Mouse (Mus musculus): Measurements from ENCODE around the gene Hs2st1. TPM values are rescaled to one million over a fixed set of nuclear protein-coding genes. Genes with fewer than 3 reads are reported as not detected.

Gene Hs2st1
- polyA plus RNA-seq, 1 experiment from 2014 or later = 16.2 TPM

GRCm38 (mm10) chr3:144537078-144537855, 32.7 kb downstream of the Hs2st1 start:
- Histone ChIP-seq H3K9ac (replicated peaks; ENCODE audit: low read length) (no peak overlapping the region), H3K9me3 (ENCODE audit: control insufficient read depth, low read length) (no peaks in the 10 kb centered on the region), H3K27ac (replicated peaks; ENCODE audit: low read depth, low read length) (no peak overlapping the region), H3K27me3 (ENCODE audit: control insufficient read depth, insufficient read depth, low read length) (no peaks in the 10 kb centered on the region), H3K4me3 (replicated peaks; ENCODE audit: low read depth, low read length) (no peak overlapping the region), H3K36me3 (ENCODE audit: control insufficient read depth, insufficient read depth, low read length) (no peaks in the 10 kb centered on the region), H3K4me1 (ENCODE audit: control insufficient read depth, insufficient read depth, low read length) (no peaks in the 10 kb centered on the region), H3K4me2 (ENCODE audit: low read length) (no peak overlapping the region)
- ATAC-seq (ENCODE audit: low FRiP score, low TSS enrichment) = no peak
- no peak for DNase-seq
- 92% methylated on average over 7 of the region's 7 CpGs for WGBS

DNA sequence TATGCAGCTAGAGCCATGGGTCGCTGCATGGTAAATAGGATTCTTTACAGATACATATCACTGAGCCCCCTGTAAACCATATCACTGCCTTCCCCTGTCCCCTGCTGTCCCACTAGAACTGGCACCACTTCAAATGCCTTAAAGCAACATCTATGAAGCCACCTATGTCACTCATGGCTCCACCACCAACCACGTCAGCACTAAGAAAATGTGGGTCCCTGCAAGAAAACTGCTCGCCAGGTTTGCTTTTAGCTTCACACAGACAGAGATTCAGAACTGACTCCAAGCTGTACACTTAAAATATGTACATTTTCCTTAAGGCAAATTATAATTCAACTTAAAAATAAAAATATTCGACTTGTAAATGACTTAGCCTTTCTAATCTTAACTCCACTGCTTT, 34.9 kb downstream of the Hs2st1 start:
- Histone ChIP-seq H3K9ac (replicated peaks; ENCODE audit: low read length) (no peak overlapping the region), H3K4me3 (replicated peaks; ENCODE audit: low read depth, low read length) (no peak overlapping the region)

GRCm38 (mm10) chr3:144531023-144531422, 39.0 kb downstream of the Hs2st1 start:
- ATAC-seq (ENCODE audit: low FRiP score, low TSS enrichment) (no peak), DNase-seq (peak; percentile 73)
- no peaks in the 10 kb centered on the region for H3K27me3 ChIP-seq (ENCODE audit: control insufficient read depth, insufficient read depth, low read length)
- H3K27ac ChIP-seq (replicated peaks; ENCODE audit: low read depth, low read length) = no peak overlapping the region
- no peaks in the 10 kb centered on the region for H3K9me3 ChIP-seq (ENCODE audit: control insufficient read depth, low read length)
- H3K4me1 ChIP-seq (ENCODE audit: control insufficient read depth, insufficient read depth, low read length) = 0 out of 2 replicates have a peak, but pooled peaks cover 2% of the 10 kb centered on the region
- 48% methylated on average over 5 of the region's 5 CpGs for WGBS
- H3K4me2 ChIP-seq (ENCODE audit: low read length) = no peak overlapping the region
- H3K4me3 ChIP-seq (replicated peaks; ENCODE audit: low read depth, low read length) = no peak overlapping the region
- H3K36me3 ChIP-seq (ENCODE audit: control insufficient read depth, insufficient read depth, low read length) = no peaks in the 10 kb centered on the region
- no peak overlapping the region for H3K9ac ChIP-seq (replicated peaks; ENCODE audit: low read length)

More for the DNA sequence above, 34.9 kb downstream of the Hs2st1 start:
- ATAC-seq (ENCODE audit: low FRiP score, low TSS enrichment) (no peak), DNase-seq (no peak)
- no peaks in the 10 kb centered on the region for H3K36me3 ChIP-seq (ENCODE audit: control insufficient read depth, insufficient read depth, low read length)
- no peaks in the 10 kb centered on the region for H3K9me3 ChIP-seq (ENCODE audit: control insufficient read depth, low read length)
- H3K27ac ChIP-seq (replicated peaks; ENCODE audit: low read depth, low read length) = no peak overlapping the region
- H3K4me2 ChIP-seq (ENCODE audit: low read length) = no peak overlapping the region
- H3K4me1 ChIP-seq (ENCODE audit: control insufficient read depth, insufficient read depth, low read length) = 0 out of 2 replicates have a peak, but pooled peaks cover 2% of the 10 kb centered on the region
- WGBS = 95% methylated on average over 4 of the region's 4 CpGs
- H3K27me3 ChIP-seq (ENCODE audit: control insufficient read depth, insufficient read depth, low read length) = no peaks in the 10 kb centered on the region

- H3K9ac ChIP-seq (replicated peaks; ENCODE audit: low read length) = no peak overlapping the region
- no peaks in the 10 kb centered on the region for H3K27me3 ChIP-seq (ENCODE audit: control insufficient read depth, insufficient read depth, low read length)
- no peak overlapping the region for H3K27ac ChIP-seq (replicated peaks; ENCODE audit: low read depth, low read length)
- H3K4me3 ChIP-seq (replicated peaks; ENCODE audit: low read depth, low read length) = no peak overlapping the region
- H3K9me3 ChIP-seq (ENCODE audit: control insufficient read depth, low read length) = no peaks in the 10 kb centered on the region
- DNase-seq (no peak), ATAC-seq (ENCODE audit: low FRiP score, low TSS enrichment) (no peak)
- H3K4me1 ChIP-seq (ENCODE audit: control insufficient read depth, insufficient read depth, low read length) = 0 out of 2 replicates have a peak, but pooled peaks cover 2% of the 10 kb centered on the region
- no peak overlapping the region for H3K4me2 ChIP-seq (ENCODE audit: low read length)
- 87% methylated on average over 7 of the region's 7 CpGs for WGBS
- H3K36me3 ChIP-seq (ENCODE audit: control insufficient read depth, insufficient read depth, low read length) = no peaks in the 10 kb centered on the region
Measured at GRCm38 (mm10) chr3:144527918-144528317, 42.1 kb downstream of the Hs2st1 start.

DNA sequence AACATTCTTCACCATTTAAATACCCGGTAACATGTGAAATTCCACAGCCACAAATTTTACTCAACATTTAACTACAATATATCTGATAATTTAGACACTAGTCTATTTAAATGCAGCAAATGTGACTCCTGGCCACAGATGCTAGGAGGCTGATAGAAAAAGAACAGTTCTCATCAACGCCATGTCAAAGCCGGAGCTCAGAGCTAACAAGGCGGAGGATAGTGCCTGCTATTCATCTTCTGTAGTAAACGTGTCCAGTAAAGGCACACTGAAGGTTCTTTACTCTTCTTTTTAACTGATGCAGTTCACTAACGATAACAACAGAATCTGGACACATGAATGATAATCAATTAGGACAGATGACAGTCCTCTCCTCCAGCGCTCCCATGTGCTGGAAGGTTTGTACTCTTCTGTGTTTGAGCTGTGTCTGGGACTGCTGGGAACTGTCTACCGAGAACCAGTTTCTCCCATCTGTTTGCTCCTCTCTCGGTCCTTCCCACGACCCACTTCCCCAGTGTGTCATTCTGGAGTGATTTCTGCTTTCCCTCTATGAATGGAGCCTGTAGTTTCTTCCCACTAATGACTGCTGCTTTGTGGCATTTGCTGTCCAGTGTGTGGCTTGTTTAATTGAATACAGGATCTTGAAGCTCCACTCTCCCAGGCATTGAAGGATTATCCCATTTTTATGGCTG, 50.3 kb downstream of the Hs2st1 start:
- Histone ChIP-seq H3K27ac (replicated peaks; ENCODE audit: low read depth, low read length) (no peak overlapping the region), H3K4me2 (ENCODE audit: low read length) (no peak overlapping the region), H3K4me1 (ENCODE audit: control insufficient read depth, insufficient read depth, low read length) (0 out of 2 replicates have a peak, but pooled peaks cover 7% of the 10 kb centered on the region), H3K36me3 (ENCODE audit: control insufficient read depth, insufficient read depth, low read length) (no peaks in the 10 kb centered on the region), H3K9me3 (ENCODE audit: control insufficient read depth, low read length) (no peaks in the 10 kb centered on the region), H3K4me3 (replicated peaks; ENCODE audit: low read depth, low read length) (no peak overlapping the region), H3K9ac (replicated peaks; ENCODE audit: low read length) (no peak overlapping the region), H3K27me3 (ENCODE audit: control insufficient read depth, insufficient read depth, low read length) (no peaks in the 10 kb centered on the region)
- ATAC-seq (ENCODE audit: low FRiP score, low TSS enrichment) (no peak), DNase-seq (no peak)
- WGBS = 76% methylated on average over 10 of the region's 10 CpGs

DNA sequence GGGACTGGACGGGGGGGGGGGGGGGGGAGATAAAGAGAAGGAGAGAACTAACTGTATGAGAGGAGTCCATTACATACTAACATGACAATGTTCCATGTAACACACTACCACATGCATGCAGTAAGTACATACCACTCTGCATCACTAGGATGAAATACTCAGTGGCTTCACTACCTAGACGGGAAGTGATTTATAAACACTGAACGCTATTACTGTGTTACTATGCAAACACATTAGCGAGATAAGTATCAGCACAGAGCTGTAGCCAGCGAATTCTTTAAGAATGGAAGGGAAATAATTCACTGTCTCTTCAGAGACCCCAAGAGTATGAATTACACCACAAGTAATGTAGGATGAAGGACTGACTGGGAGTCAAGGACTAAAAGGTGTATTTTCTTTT, 51.1 kb downstream of the Hs2st1 start:
- H3K4me3 ChIP-seq (replicated peaks; ENCODE audit: low read depth, low read length) = no peak overlapping the region
- H3K27ac ChIP-seq (replicated peaks; ENCODE audit: low read depth, low read length) = no peak overlapping the region
- 81% methylated on average over 5 of the region's 5 CpGs for WGBS
- H3K36me3 ChIP-seq (ENCODE audit: control insufficient read depth, insufficient read depth, low read length) = no peaks in the 10 kb centered on the region
- no peak overlapping the region for H3K9ac ChIP-seq (replicated peaks; ENCODE audit: low read length)
- DNase-seq = no peak
- H3K9me3 ChIP-seq (ENCODE audit: control insufficient read depth, low read length) = no peaks in the 10 kb centered on the region
- 0 out of 2 replicates have a peak, but pooled peaks cover 7% of the 10 kb centered on the region for H3K4me1 ChIP-seq (ENCODE audit: control insufficient read depth, insufficient read depth, low read length)
- no peak overlapping the region for H3K4me2 ChIP-seq (ENCODE audit: low read length)
- H3K27me3 ChIP-seq (ENCODE audit: control insufficient read depth, insufficient read depth, low read length) = no peaks in the 10 kb centered on the region
- ATAC-seq (ENCODE audit: low FRiP score, low TSS enrichment) = no peak

DNA sequence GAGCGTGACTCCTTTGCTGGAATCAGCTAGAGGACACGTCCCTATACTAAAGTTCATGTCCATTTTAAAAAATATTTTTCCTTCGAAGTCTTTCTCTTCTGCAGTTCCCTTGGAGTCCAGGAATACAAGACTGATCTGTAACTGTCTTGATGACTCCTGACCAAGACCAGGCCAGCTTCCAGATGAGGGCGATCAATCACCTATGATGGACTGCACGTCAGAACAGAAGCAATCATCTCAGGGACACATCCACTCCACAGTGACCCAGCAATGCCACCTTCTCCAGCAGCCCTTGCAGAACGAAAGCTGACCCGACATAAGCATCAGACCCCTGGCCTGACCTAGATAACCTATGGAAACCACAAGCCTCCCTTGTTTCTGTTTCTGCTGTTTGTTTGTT, 54.7 kb downstream of the Hs2st1 start:
- H3K27me3 ChIP-seq (ENCODE audit: control insufficient read depth, insufficient read depth, low read length) = no peaks in the 10 kb centered on the region
- no peak for ATAC-seq (ENCODE audit: low FRiP score, low TSS enrichment)
- H3K4me2 ChIP-seq (ENCODE audit: low read length) = no peak overlapping the region
- WGBS = 90% methylated on average over 7 of the region's 7 CpGs
- H3K9me3 ChIP-seq (ENCODE audit: control insufficient read depth, low read length) = no peaks in the 10 kb centered on the region
- 0 out of 2 replicates have a peak, but pooled peaks cover 7% of the 10 kb centered on the region for H3K4me1 ChIP-seq (ENCODE audit: control insufficient read depth, insufficient read depth, low read length)
- H3K36me3 ChIP-seq (ENCODE audit: control insufficient read depth, insufficient read depth, low read length) = no peaks in the 10 kb centered on the region
- H3K27ac ChIP-seq (replicated peaks; ENCODE audit: low read depth, low read length) = no peak overlapping the region
- no peak overlapping the region for H3K9ac ChIP-seq (replicated peaks; ENCODE audit: low read length)
- H3K4me3 ChIP-seq (replicated peaks; ENCODE audit: low read depth, low read length) = no peak overlapping the region
- no peak for DNase-seq

GRCm38 (mm10) chr3:144514122-144514505, 55.9 kb downstream of the Hs2st1 start:
- Histone ChIP-seq H3K4me3 (replicated peaks; ENCODE audit: low read depth, low read length) (no peak overlapping the region), H3K9ac (replicated peaks; ENCODE audit: low read length) (no peak overlapping the region), H3K4me1 (ENCODE audit: control insufficient read depth, insufficient read depth, low read length) (no peaks in the 10 kb centered on the region), H3K27me3 (ENCODE audit: control insufficient read depth, insufficient read depth, low read length) (no peaks in the 10 kb centered on the region), H3K4me2 (ENCODE audit: low read length) (no peak overlapping the region), H3K27ac (replicated peaks; ENCODE audit: low read depth, low read length) (no peak overlapping the region), H3K9me3 (ENCODE audit: control insufficient read depth, low read length) (no peaks in the 10 kb centered on the region), H3K36me3 (ENCODE audit: control insufficient read depth, insufficient read depth, low read length) (no peaks in the 10 kb centered on the region)
- WGBS = 95% methylated on average over 10 of the region's 10 CpGs
- ATAC-seq (ENCODE audit: low FRiP score, low TSS enrichment) (no peak), DNase-seq (no peak)

Data from midbrain, embryonic 14.5 days (tissue).